27 mouse cellular contexts compared by ENCODE assay signal in genomic region chr7:40220549-40220948, GRCm38 (mm10).
"Had no signal": no experiment of that assay in that cellular context is flagged by ENCODE, and none has a peak within 500 bp of the region (broad histone marks: within the 10 kb centered on the region; RNA-seq: fewer than 3 reads in every experiment).

No protein-coding gene starts in this region.

- DNase-seq: forebrain, postnatal 0 days; gastrocnemius, postnatal 14 days; gastrocnemius, postnatal 36 days; heart, adult 11 months; heart, adult 2 months; heart, postnatal 10 days; heart, postnatal 4 days; kidney, adult 18-20 months; kidney, adult 8-10 months; kidney, postnatal 10 days; kidney, postnatal 25 days; kidney, postnatal 4 days; liver; liver, embryonic 13.5 days had no signal

- H3K4me2 ChIP-seq: heart, embryonic 12.5 days; hindbrain, embryonic 12.5 days; hindbrain, embryonic 14.5 days; intestine, embryonic 15.5 days; limb, embryonic 12.5 days; liver, embryonic 11.5 days; liver, embryonic 13.5 days had no signal

- ATAC-seq: forebrain, postnatal 0 days; hindbrain, embryonic 16.5 days; inflammation-experienced regulatory T-cells, adult 6 months; intestine, embryonic 15.5 days; intestine, postnatal 0 days had no signal

- H3K9me3 ChIP-seq: heart, embryonic 12.5 days; hindbrain, embryonic 10.5 days; hindbrain, embryonic 12.5 days; intestine, embryonic 15.5 days; limb, embryonic 10.5 days; limb, embryonic 12.5 days; liver, embryonic 13.5 days had no signal

- H3K9ac ChIP-seq: forebrain, postnatal 0 days; heart, embryonic 12.5 days; hindbrain, embryonic 12.5 days; hindbrain, embryonic 14.5 days; intestine, embryonic 15.5 days; limb, embryonic 12.5 days; liver, embryonic 13.5 days had no signal

- H3K4me1 ChIP-seq: heart, embryonic 12.5 days; hindbrain, embryonic 10.5 days; hindbrain, embryonic 12.5 days; intestine, embryonic 15.5 days; limb, embryonic 10.5 days; limb, embryonic 12.5 days; liver, embryonic 13.5 days had no signal

- H3K36me3 ChIP-seq: heart, embryonic 12.5 days; hindbrain, embryonic 10.5 days; hindbrain, embryonic 12.5 days; intestine, embryonic 15.5 days; limb, embryonic 10.5 days; limb, embryonic 12.5 days; liver, embryonic 13.5 days had no signal

- H3K4me3 ChIP-seq: heart, adult 2 months; heart, embryonic 12.5 days; hindbrain, embryonic 10.5 days; hindbrain, embryonic 12.5 days; intestine, embryonic 15.5 days; layer of hippocampus, adult 2 months; left cerebral cortex, adult 2 months; limb, embryonic 10.5 days; limb, embryonic 12.5 days; liver, embryonic 13.5 days had no signal

- H3K27ac ChIP-seq: heart, adult 2 months; hindbrain, embryonic 10.5 days; hindbrain, embryonic 12.5 days; hindbrain, embryonic 14.5 days; intestine, embryonic 15.5 days; layer of hippocampus, adult 2 months; left cerebral cortex, adult 2 months; limb, embryonic 10.5 days; limb, embryonic 12.5 days; liver, embryonic 13.5 days had no signal

- H3K27me3 ChIP-seq: heart, embryonic 12.5 days; hindbrain, embryonic 12.5 days; intestine, embryonic 15.5 days; limb, embryonic 12.5 days; liver, embryonic 13.5 days had no signal
